Comparison of ENCODE assay signal across 9 mouse cellular contexts in genomic region chr2:157418609-157419071, GRCm38 (mm10). TPM values are rescaled to one million over a fixed set of nuclear protein-coding genes. Genes with fewer than 3 reads are reported as not detected.
A peak's percentile ranks its signal among the peaks of the same experiment; 100 is the strongest.
DNase-seq lines count a peak whose midpoint lies in the region; ATAC-seq and TF ChIP-seq lines count a peak whose summit lies in the region.
"Had no signal": no experiment of that assay in that cellular context is flagged by ENCODE, and none has a peak within 500 bp of the region (broad histone marks: within the 10 kb centered on the region; RNA-seq: fewer than 3 reads in every experiment).

No protein-coding gene starts in this region.

- no peaks in the 10 kb centered on the region for H3K27me3 ChIP-seq in hindbrain, embryonic 15.5 days
- H3K27me3 ChIP-seq in midbrain, postnatal 0 days (ENCODE audit: insufficient read depth, low read length) = no peaks in the 10 kb centered on the region
- H3K27me3 ChIP-seq in liver, embryonic 12.5 days (replicated peaks) = peaks cover 43% of the 10 kb centered on the region

- H3K9ac ChIP-seq in ES-E14 (ENCODE audit: insufficient read depth, low read depth, low read length, poor library complexity, severe bottlenecking) = peak overlapping the region; percentile 73; the same call in 1 of the 2 replicates
- no peak overlapping the region for H3K9ac ChIP-seq in hindbrain, embryonic 15.5 days
- no peak overlapping the region for H3K9ac ChIP-seq in midbrain, postnatal 0 days (replicated peaks; ENCODE audit: low read length, poor library complexity, severe bottlenecking)
- no peak overlapping the region for H3K9ac ChIP-seq in liver, embryonic 12.5 days

- peaks cover 17 to 53% of the 10 kb centered on the region in 2 experiments for H3K4me1 ChIP-seq in ES-E14 (ENCODE audit: control insufficient read depth in 2 of 2, insufficient read depth in 2 of 2, low read length in 2 of 2, poor library complexity in 1 of 2)
- H3K4me1 ChIP-seq in hindbrain, embryonic 15.5 days (replicated peaks) = peaks cover 21% of the 10 kb centered on the region
- H3K4me1 ChIP-seq in midbrain, postnatal 0 days (ENCODE audit: insufficient read depth, low read length) = peaks cover 16% of the 10 kb centered on the region
- peaks cover 19% of the 10 kb centered on the region for H3K4me1 ChIP-seq in liver, embryonic 12.5 days

- H3K36me3 ChIP-seq in ES-E14 (ENCODE audit: control insufficient read depth, insufficient read depth, low read length, poor library complexity, severe bottlenecking) = no peaks in the 10 kb centered on the region
- H3K36me3 ChIP-seq in hindbrain, embryonic 15.5 days = no peaks in the 10 kb centered on the region
- H3K36me3 ChIP-seq in midbrain, postnatal 0 days (ENCODE audit: insufficient read depth, low read length) = no peaks in the 10 kb centered on the region
- no peaks in the 10 kb centered on the region for H3K36me3 ChIP-seq in liver, embryonic 12.5 days

- H3K4me2 ChIP-seq in hindbrain, embryonic 15.5 days = peak overlapping the region; percentile 19; the same call in 1 of the 2 replicates
- H3K4me2 ChIP-seq in midbrain, postnatal 0 days (ENCODE audit: low read depth, low read length, poor library complexity, severe bottlenecking) = peak overlapping the region; percentile 4; the same call in 1 of the 2 replicates
- H3K4me2 ChIP-seq in liver, embryonic 12.5 days = no peak overlapping the region

- no peak for TF ChIP-seq CTCF in midbrain, postnatal 0 days (IDR thresholded peaks at IDR 0.05)

- DNase-seq in ES-E14 (ENCODE audit: low read depth, low spot score) = peak; percentile 93
- peak; percentile 52 for DNase-seq in embryo, embryonic 11 days
- DNase-seq in midbrain, postnatal 0 days (ENCODE audit: low spot score) = no peak
- no peak for DNase-seq in cerebellum, adult 11 months
- DNase-seq in natural killer cell, adult 2 months (ENCODE audit: low spot score in 2 of 2) = no peak
- DNase-seq: cerebellum, adult 9-11 months; gastrocnemius, adult 2 months had no signal

- 5% methylated on average over 7 of the region's 7 CpGs for WGBS in hindbrain, embryonic 15.5 days
- 2% methylated on average over 7 of the region's 7 CpGs for WGBS in midbrain, postnatal 0 days
- WGBS in liver, embryonic 12.5 days (ENCODE audit: insufficient replicate concordance) = 10% methylated on average over 7 of the region's 7 CpGs

- ATAC-seq in hindbrain, embryonic 15.5 days (ENCODE audit: low FRiP score, low read depth) = 0 out of 2 replicates have a peak, but pooled peaks have one; percentile 16
- peak; percentile 17; the same call in 1 of the 2 replicates for ATAC-seq in midbrain, postnatal 0 days (ENCODE audit: low FRiP score)
- no peak for ATAC-seq in liver, embryonic 12.5 days

- H3K27ac ChIP-seq in ES-E14 (ENCODE audit: insufficient read depth, low read depth, low read length, poor library complexity, severe bottlenecking) = peak overlapping the region; percentile 99
- peak overlapping the region; percentile 46; the same call in 1 of the 2 replicates for H3K27ac ChIP-seq in hindbrain, embryonic 15.5 days (replicated peaks)
- peak overlapping the region; percentile 43 for H3K27ac ChIP-seq in midbrain, postnatal 0 days (ENCODE audit: low read depth, low read length)
- no peak overlapping the region for H3K27ac ChIP-seq in liver, embryonic 12.5 days
- H3K27ac ChIP-seq: gastrocnemius, adult 2 months had no signal

- in situ Hi-C loops in ES-E14 (cut with MboI; ENCODE audit: low sequenced_read_pairs in 2 of 2, unreplicated experiment in 2 of 2) = no loop called here

- peak overlapping the region; percentile 45 to 63 for H3K4me3 ChIP-seq in ES-E14 (ENCODE audit: insufficient read depth in 1 of 2, low read depth in 1 of 2, low read length in 2 of 2, poor library complexity in 1 of 2, severe bottlenecking in 1 of 2)
- no peak overlapping the region for H3K4me3 ChIP-seq in hindbrain, embryonic 15.5 days
- no peak overlapping the region for H3K4me3 ChIP-seq in midbrain, postnatal 0 days (ENCODE audit: low read depth, low read length)
- H3K4me3 ChIP-seq in liver, embryonic 12.5 days = no peak overlapping the region
- H3K4me3 ChIP-seq: gastrocnemius, adult 2 months had no signal

- no peaks in the 10 kb centered on the region for H3K9me3 ChIP-seq in ES-E14 (ENCODE audit: control insufficient read depth, insufficient read depth, low read depth, low read length)
- H3K9me3 ChIP-seq in hindbrain, embryonic 15.5 days = no peaks in the 10 kb centered on the region
- H3K9me3 ChIP-seq in midbrain, postnatal 0 days (ENCODE audit: low read length) = no peaks in the 10 kb centered on the region
- H3K9me3 ChIP-seq in liver, embryonic 12.5 days (replicated peaks) = no peaks in the 10 kb centered on the region

TF ChIP-seq in ES-E14, 5 proteins besides CTCF, POLR2A, EP300 and RAD21:
- TF ChIP-seq CHD2 (IDR thresholded peaks at IDR 0.05; ENCODE audit: low read depth, low read length) = no peak
- TF ChIP-seq MAFK (IDR thresholded peaks at IDR 0.05; ENCODE audit: insufficient read depth, low read depth, low read length) = no peak
- no peak for TF ChIP-seq ZNF384 (IDR thresholded peaks at IDR 0.05; ENCODE audit: low read depth, low read length)
- no peak for TF ChIP-seq HCFC1 (IDR thresholded peaks at IDR 0.05; ENCODE audit: borderline replicate concordance, insufficient read depth, low read length)
- TF ChIP-seq ZC3H11A (IDR thresholded peaks at IDR 0.05; ENCODE audit: borderline replicate concordance, low read depth, low read length) = no peak

RNA-seq across cellular contexts. Expression of gene Src, which starts 0.4 kb away (rescaled TPM):
- 32.5 and 36.7 TPM in 2 replicates for total RNA-seq in ES-E14 (2012; rRNA removed)
- 34.4 and 38.4 TPM in 2 replicates for polyA plus RNA-seq in hindbrain, embryonic 15.5 days (2015; fragmentation: Nextera tagmentation; extraction: Ambion mirVana)
- total RNA-seq in midbrain, postnatal 0 days (2014; rRNA removed) = 129 and 137 TPM in 2 replicates
- polyA plus RNA-seq in midbrain, postnatal 0 days (2015; fragmentation: Nextera tagmentation; extraction: Ambion mirVana) = 26.1 and 26.6 TPM in 2 replicates
- 4.5 TPM in 2 replicates for polyA plus RNA-seq in liver, embryonic 12.5 days (2016; fragmentation: Nextera tagmentation; extraction: Ambion mirVana)

RNA-seq across cellular contexts. Expression of gene Manbal, which starts 51.2 kb away (rescaled TPM):
- total RNA-seq in ES-E14 (2012; rRNA removed) = 39.4 and 44.9 TPM in 2 replicates
- polyA plus RNA-seq in hindbrain, embryonic 15.5 days (2015; fragmentation: Nextera tagmentation; extraction: Ambion mirVana) = 102 and 114 TPM in 2 replicates
- 70.8 and 70.9 TPM in 2 replicates for total RNA-seq in midbrain, postnatal 0 days (2014; rRNA removed)
- polyA plus RNA-seq in midbrain, postnatal 0 days (2015; fragmentation: Nextera tagmentation; extraction: Ambion mirVana) = 129 and 132 TPM in 2 replicates
- polyA plus RNA-seq in liver, embryonic 12.5 days (2016; fragmentation: Nextera tagmentation; extraction: Ambion mirVana) = 26.6 and 28.0 TPM in 2 replicates

Comparison
In these comparisons a context has a peak if more than half of its experiments do, and no peak if none do; other contexts are left out.
1. DNase-seq: peak in ES-E14 (single experiment) and embryo, embryonic 11 days (single experiment); none in midbrain, postnatal 0 days (single experiment), cerebellum, adult 11 months (single experiment) and natural killer cell, adult 2 months (0 of 2).
2. H3K4me3 ChIP-seq: peak in ES-E14 (2 of 2); none in hindbrain, embryonic 15.5 days (single experiment), midbrain, postnatal 0 days (single experiment) and liver, embryonic 12.5 days (single experiment).